Comparison of ENCODE assay signal across 30 mouse cellular contexts in the genomic region with DNA sequence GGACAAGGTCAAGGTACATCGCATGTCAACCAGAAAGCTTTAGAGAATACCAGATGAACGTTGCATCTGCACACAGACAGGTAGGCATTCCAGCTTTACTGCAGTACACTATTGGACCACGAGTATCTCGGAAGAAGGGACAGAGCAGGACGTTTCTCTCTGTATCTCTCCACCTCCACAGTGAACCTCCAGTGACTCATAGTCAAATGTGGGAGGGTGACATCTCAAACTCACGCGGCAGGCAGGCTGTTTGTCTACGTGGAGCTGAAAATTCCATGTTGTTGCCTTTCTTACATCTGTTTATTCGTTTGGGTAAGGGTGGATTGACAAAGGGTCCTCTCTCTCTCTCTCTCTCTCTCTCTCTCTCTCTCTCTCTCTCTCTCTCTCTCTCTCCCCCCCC.
DNase-seq lines count a peak whose midpoint lies in the region; ATAC-seq lines count a peak whose summit lies in the region.
"Had no signal": no experiment of that assay in that cellular context is flagged by ENCODE, and none has a peak within 500 bp of the region (broad histone marks: within the 10 kb centered on the region; RNA-seq: fewer than 3 reads in every experiment).

No protein-coding gene starts in this region.

- no peaks in the 10 kb centered on the region for H3K9me3 ChIP-seq in forebrain, embryonic 16.5 days (ENCODE audit: control insufficient read depth, low read length)
- H3K9me3 ChIP-seq: embryonic facial prominence, embryonic 12.5 days; G1E; heart, embryonic 12.5 days; hindbrain, embryonic 13.5 days; limb, embryonic 13.5 days; lung, embryonic 15.5 days; midbrain, embryonic 10.5 days; midbrain, embryonic 15.5 days had no signal

- no peak overlapping the region for H3K9ac ChIP-seq in forebrain, embryonic 16.5 days (replicated peaks; ENCODE audit: low read depth, low read length)
- H3K9ac ChIP-seq: embryonic facial prominence, embryonic 12.5 days; heart, embryonic 12.5 days; hindbrain, embryonic 13.5 days; limb, embryonic 13.5 days; lung, embryonic 15.5 days; midbrain, embryonic 15.5 days had no signal

- H3K36me3 ChIP-seq in forebrain, embryonic 16.5 days (ENCODE audit: control insufficient read depth, insufficient read depth): no peaks in the 10 kb centered on the region
- H3K36me3 ChIP-seq: embryonic facial prominence, embryonic 12.5 days; G1E; heart, embryonic 12.5 days; hindbrain, embryonic 13.5 days; limb, embryonic 13.5 days; lung, embryonic 15.5 days; midbrain, embryonic 10.5 days; midbrain, embryonic 15.5 days had no signal

- no peak overlapping the region for H3K27ac ChIP-seq in forebrain, embryonic 16.5 days (ENCODE audit: low read length)
- H3K27ac ChIP-seq: embryonic facial prominence, embryonic 12.5 days; hindbrain, embryonic 13.5 days; kidney, postnatal 0 days; limb, embryonic 13.5 days; lung, embryonic 15.5 days; midbrain, embryonic 10.5 days; midbrain, embryonic 15.5 days; stomach, postnatal 0 days had no signal

- peak; percentile 4 for DNase-seq in adrenal gland, postnatal 25 days
- no peak for DNase-seq in adrenal gland, postnatal 4 days (ENCODE audit: low spot score in 2 of 2)
- peak; percentile 18 for DNase-seq in layer of hippocampus, adult 9-11 months
- no peak for DNase-seq in layer of hippocampus, adult 11-12 months (ENCODE audit: low spot score)
- DNase-seq in right cerebral cortex, postnatal 25 days: peak; percentile 13
- no peak for DNase-seq in right cerebral cortex, postnatal 4 days
- DNase-seq: cerebellum, adult 11-12 months; cerebellum, adult 9-11 months; embryo, embryonic 11 days; gastrocnemius, postnatal 14 days; heart, adult 18-20 months; heart, postnatal 4 days; kidney, adult 8-10 months; kidney, postnatal 4 days; thymus, adult 2 months; thymus, postnatal 36 days had no signal

- 77% methylated on average over 9 of the region's 9 CpGs for WGBS in forebrain, embryonic 16.5 days

- no peak overlapping the region for H3K4me2 ChIP-seq in forebrain, embryonic 16.5 days (ENCODE audit: low read length)
- H3K4me2 ChIP-seq: embryonic facial prominence, embryonic 12.5 days; heart, embryonic 12.5 days; hindbrain, embryonic 13.5 days; limb, embryonic 13.5 days; liver, embryonic 11.5 days; lung, embryonic 15.5 days; midbrain, embryonic 15.5 days had no signal

- no peaks in the 10 kb centered on the region for H3K27me3 ChIP-seq in forebrain, embryonic 16.5 days (replicated peaks; ENCODE audit: control insufficient read depth, insufficient read depth, low read length)
- H3K27me3 ChIP-seq: embryonic facial prominence, embryonic 12.5 days; heart, embryonic 12.5 days; limb, embryonic 13.5 days; lung, embryonic 15.5 days; midbrain, embryonic 15.5 days had no signal

- H3K4me3 ChIP-seq in forebrain, embryonic 16.5 days (replicated peaks; ENCODE audit: low read length): no peak overlapping the region
- H3K4me3 ChIP-seq: embryonic facial prominence, embryonic 12.5 days; heart, embryonic 12.5 days; hindbrain, embryonic 13.5 days; limb, embryonic 13.5 days; lung, embryonic 15.5 days; midbrain, embryonic 10.5 days; midbrain, embryonic 15.5 days had no signal

- no peak for ATAC-seq in forebrain, embryonic 16.5 days
- ATAC-seq: forebrain, embryonic 14.5 days; intestine, embryonic 16.5 days; midbrain, embryonic 15.5 days had no signal

- no peaks in the 10 kb centered on the region for H3K4me1 ChIP-seq in forebrain, embryonic 16.5 days (replicated peaks; ENCODE audit: control insufficient read depth, insufficient read depth, low read length)
- H3K4me1 ChIP-seq: embryonic facial prominence, embryonic 12.5 days; hindbrain, embryonic 13.5 days; limb, embryonic 13.5 days; lung, embryonic 15.5 days; midbrain, embryonic 10.5 days; midbrain, embryonic 15.5 days had no signal

Comparison
In these comparisons a context has a peak if more than half of its experiments do, and no peak if none do; other contexts are left out.
1. DNase-seq: peak in adrenal gland, postnatal 25 days (single experiment), layer of hippocampus, adult 9-11 months (single experiment) and right cerebral cortex, postnatal 25 days (single experiment); none in adrenal gland, postnatal 4 days (0 of 2), layer of hippocampus, adult 11-12 months (single experiment) and right cerebral cortex, postnatal 4 days (single experiment).